Mouse (Mus musculus) CH12.LX (cell line): ENCODE data around the gene Wdr26. TPM values are rescaled to one million over a fixed set of nuclear protein-coding genes. Genes with fewer than 3 reads are reported as not detected.
A peak's percentile ranks its signal among the peaks of the same experiment; 100 is the strongest.

ENCODE experiments used
- DNase-seq: peaks from one replicate; pipeline ENCODE4 v3.0.0-alpha.2; 2013; ENCODE audit errors: extremely low read depth
- H3K27ac ChIP-seq: 2 replicates; pipeline ENCODE4 v1.5.1; 2012; ENCODE audit warnings: low read depth, mild to moderate bottlenecking, control low read depth, moderate library complexity; ENCODE audit not compliant: insufficient read depth
- H3K27me3 ChIP-seq: replicated peaks from 2 replicates; pipeline ENCODE3; 2012; ENCODE audit warnings: inconsistent platforms
- H3K36me3 ChIP-seq, 2 experiments: replicated peaks in 1 of 2; 2 replicates each; pipeline versions ENCODE3 to v1.6.1; 2012; ENCODE audit warnings: inconsistent platforms in 1 of 2, low read length in 1 of 2, mild to moderate bottlenecking in 1 of 2, mixed read lengths in 1 of 2, moderate library complexity in 1 of 2; ENCODE audit not compliant: control insufficient read depth in 1 of 2, insufficient read depth in 1 of 2
- H3K4me1 ChIP-seq, 2 experiments: 2 replicates each; pipeline ENCODE4 v1.6.1; 2012; ENCODE audit warnings: inconsistent platforms in 1 of 2, moderate library complexity in 1 of 2; ENCODE audit not compliant: insufficient read depth in 2 of 2, control insufficient read depth in 1 of 2
- H3K4me2 ChIP-seq: 2 replicates; pipeline ENCODE4 v1.6.1; 2012; ENCODE audit warnings: low read depth, mild to moderate bottlenecking, control low read depth; ENCODE audit not compliant: poor library complexity, insufficient read depth, severe bottlenecking
- H3K4me3 ChIP-seq, 3 experiments: fragments of 150-350 bp in 1 of 3; sonication (generic) in 1 of 3; replicated peaks in 1 of 3; 2 replicates each; pipeline versions ENCODE3 to v1.5.1; 2011 to 2012; ENCODE audit warnings: low read depth in 2 of 3, low read length in 2 of 3, mild to moderate bottlenecking in 2 of 3, moderate library complexity in 2 of 3, control low read depth in 1 of 3, improper control_type of control experiment in 1 of 3, inconsistent platforms in 1 of 3, mixed read lengths in 1 of 3; ENCODE audit not compliant: poor library complexity in 1 of 3
- H3K79me2 ChIP-seq: replicated peaks from 2 replicates; pipeline ENCODE4 v1.6.1; 2012; ENCODE audit warnings: mild to moderate bottlenecking, moderate library complexity; ENCODE audit not compliant: control insufficient read depth, poor library complexity, insufficient read depth, severe bottlenecking; ENCODE audit errors: extremely low read depth
- H3K9ac ChIP-seq: 2 replicates; pipeline ENCODE4 v1.6.1; 2012; ENCODE audit warnings: low read depth, mild to moderate bottlenecking, control low read depth, moderate library complexity; ENCODE audit not compliant: insufficient read depth
- H3K9me3 ChIP-seq: replicated peaks from 2 replicates; pipeline ENCODE3; 2012; ENCODE audit warnings: low read length, inconsistent platforms, mixed read lengths
- CHD1 ChIP-seq: IDR thresholded peaks from 2 replicates; pipeline ENCODE4 v1.6.1; 2012; ENCODE audit warnings: low read depth, low read length, improper control_type of control experiment, inconsistent platforms
- E2F4 ChIP-seq: IDR thresholded peaks from 2 replicates; pipeline ENCODE4 v1.6.1; 2011; ENCODE audit warnings: low read depth, low read length, improper control_type of control experiment; ENCODE audit not compliant: insufficient replicate concordance
- ETS1 ChIP-seq: conservative IDR thresholded peaks from 2 replicates; pipeline ENCODE4 v1.6.1; 2012; ENCODE audit warnings: low read depth, mild to moderate bottlenecking, inconsistent platforms, low read length, improper control_type of control experiment, moderate library complexity
- JUN ChIP-seq: IDR thresholded peaks from 2 replicates; pipeline ENCODE4 v1.6.1; 2011; ENCODE audit warnings: low read depth, mild to moderate bottlenecking, low read length, improper control_type of control experiment, moderate library complexity; ENCODE audit not compliant: insufficient read depth
- JUND ChIP-seq: conservative IDR thresholded peaks from 2 replicates; pipeline ENCODE4 v1.6.1; 2011; ENCODE audit warnings: low read depth, low read length, improper control_type of control experiment
- MAX ChIP-seq: IDR thresholded peaks from 2 replicates; pipeline ENCODE4 v1.6.1; 2011; ENCODE audit warnings: low read length, improper control_type of control experiment
- MXI1 ChIP-seq: IDR thresholded peaks from 2 replicates; pipeline ENCODE4 v1.6.1; 2011; ENCODE audit warnings: mild to moderate bottlenecking, low read depth, low read length, improper control_type of control experiment
- RCOR1 ChIP-seq: conservative IDR thresholded peaks from 2 replicates; pipeline ENCODE4 v1.6.1; 2012; ENCODE audit warnings: low read depth, mild to moderate bottlenecking, inconsistent platforms, low read length, improper control_type of control experiment
- TBP ChIP-seq: conservative IDR thresholded peaks from 2 replicates; pipeline ENCODE4 v1.6.1; 2011; ENCODE audit warnings: low read depth, low read length, improper control_type of control experiment
- ZKSCAN1 ChIP-seq: IDR thresholded peaks from 2 replicates; pipeline ENCODE4 v1.6.1; 2012; ENCODE audit warnings: low read depth, inconsistent platforms, low read length, improper control_type of control experiment, borderline replicate concordance
- ZNF384 ChIP-seq: IDR thresholded peaks from 2 replicates; pipeline ENCODE4 v1.6.1; 2012; ENCODE audit warnings: low read depth, low read length, improper control_type of control experiment, inconsistent platforms
- dilution Hi-C: fragments of 300-500 bp; cut with MboI; formaldehyde crosslinking; loops from 2 replicates; pipeline ENCODE4 v1.14.3; 2020; ENCODE audit warnings: low sequenced_read_pairs; ENCODE audit not compliant: extremely low pct_unique_long_range_greater_than_20kb, extremely low pct_ligation_motif_present
- in situ Hi-C: fragments of 300-500 bp; cut with MboI; formaldehyde crosslinking; loops from 3 replicates; pipeline ENCODE4 v1.14.3; 2019; ENCODE audit warnings: low sequenced_read_pairs, low pct_ligation_motif_present, low pct_unique_long_range_greater_than_20kb, mixed read lengths
- polyA plus RNA-seq: library from polyadenylated mRNA; unstranded; fragments of >175 nt; gene quantifications from 2 replicates; pipeline ENCODE4 v1.2.1, GENCODE M21; 2012; ENCODE audit warnings: low read depth; ENCODE audit not compliant: insufficient read length
- total RNA-seq, 2 experiments: library from RNA; depleted of rRNA; stranded (reverse); fragments of 300-350 nt in 1 of 2; fragments of >200 nt in 1 of 2; gene quantifications; 2 replicates each; pipeline ENCODE4 v1.2.3; 2012 to 2014

The Wdr26 gene
- total and polyA plus RNA-seq, 3 experiments: 32.4 to 65.0 (median 34.2) TPM

DNA sequence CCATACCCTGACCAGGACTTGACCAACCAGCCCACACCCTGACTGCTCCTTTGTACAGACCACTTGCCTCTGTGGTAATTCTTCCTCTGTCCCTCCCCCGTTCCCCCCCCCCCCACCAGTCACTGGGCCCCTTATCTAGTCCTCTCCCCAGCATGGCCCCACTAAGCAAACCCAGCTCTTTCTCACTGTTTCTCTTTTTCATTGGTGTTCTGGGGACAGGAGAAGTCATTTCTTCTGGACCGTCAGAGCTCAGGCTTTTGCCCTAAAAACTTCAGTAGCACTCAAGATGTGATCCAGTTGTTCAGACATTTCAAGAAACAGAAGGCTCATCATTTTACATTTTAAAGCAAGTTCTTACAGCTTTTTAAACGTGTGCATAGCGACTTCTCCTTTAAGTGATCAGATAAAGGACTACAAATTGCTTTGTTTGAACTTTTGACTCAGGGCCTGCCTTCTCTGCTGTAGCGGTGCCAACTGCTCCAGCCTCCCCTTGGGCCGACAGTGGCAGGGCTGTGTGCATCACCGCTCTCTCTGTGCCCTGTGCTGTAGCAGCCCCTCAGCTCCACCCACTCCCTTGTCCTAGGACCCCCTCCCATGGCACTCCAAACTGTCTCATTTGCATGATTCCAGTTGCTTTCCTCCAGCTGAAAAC is 34.8 kb upstream of the Wdr26 start (continued):
- TF ChIP-seq JUN (no peak), JUND (no peak)

DNA sequence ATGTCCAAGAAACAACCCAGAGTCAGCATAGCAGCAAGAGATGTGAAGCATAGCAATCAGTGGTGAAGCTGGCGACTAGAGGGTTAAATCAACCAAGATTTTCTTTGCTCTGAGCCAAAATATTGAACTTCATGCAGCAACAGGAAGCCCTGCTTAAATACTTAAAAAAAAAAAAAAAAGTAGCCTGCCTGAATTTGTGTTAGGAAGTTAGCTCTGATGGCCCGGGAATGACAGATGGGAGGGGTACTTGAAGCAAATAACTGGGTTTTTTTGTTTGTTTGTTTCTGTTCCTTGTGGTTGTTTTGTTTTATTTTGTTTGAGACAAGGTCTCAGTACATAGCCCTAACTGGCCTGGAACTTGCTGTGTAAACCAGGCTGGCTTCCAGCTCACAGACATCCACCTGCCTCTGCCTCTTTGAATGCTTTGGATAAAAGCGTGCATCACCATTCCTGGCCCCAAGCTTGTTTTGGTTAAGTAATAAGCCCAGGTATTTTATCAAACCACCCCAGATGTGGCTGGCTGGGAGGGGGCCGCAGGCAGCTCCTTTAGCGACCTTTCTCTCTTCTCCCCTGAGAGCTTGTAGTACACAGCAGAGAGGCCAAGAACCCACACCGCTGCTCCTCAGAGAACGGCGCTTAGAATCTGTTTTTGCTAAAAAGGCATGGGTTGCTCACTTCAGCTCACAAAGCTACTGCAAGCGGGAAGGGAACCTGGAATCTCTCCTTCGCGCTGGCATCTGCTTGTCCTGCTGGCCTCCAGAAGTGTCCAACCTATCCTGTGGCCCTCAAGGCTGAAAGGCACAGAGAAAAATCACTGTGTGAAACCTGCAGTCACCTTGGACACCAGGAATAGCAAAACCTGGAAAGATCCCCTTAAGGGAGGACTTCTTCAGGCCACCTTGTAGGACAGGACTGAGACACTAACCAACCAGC is 34.0 kb upstream of the Wdr26 start:
- no peaks in the 10 kb centered on the region for H3K79me2 ChIP-seq
- peaks cover 7% of the 10 kb centered on the region for H3K9me3 ChIP-seq
- peaks cover 10 to 37% of the 10 kb centered on the region in 2 experiments for H3K4me1 ChIP-seq
- H3K4me2 ChIP-seq: peak overlapping the region; percentile 70
- in situ Hi-C loops (no loop called here), dilution Hi-C loops (no loop called here)
- H3K4me3 ChIP-seq: no peak overlapping the region
- no peaks in the 10 kb centered on the region for H3K27me3 ChIP-seq
- H3K27ac ChIP-seq: peak overlapping the region; percentile 95
- no peaks in the 10 kb centered on the region for H3K36me3 ChIP-seq
- TF ChIP-seq ZNF384 (peak; percentile 64; the same call in 1 of the 2 replicates), TBP (0 out of 2 replicates have a peak, but pooled peaks have one; percentile 6), E2F4 (no peak)
- DNase-seq: no peak
- peak overlapping the region; percentile 66 for H3K9ac ChIP-seq

DNA sequence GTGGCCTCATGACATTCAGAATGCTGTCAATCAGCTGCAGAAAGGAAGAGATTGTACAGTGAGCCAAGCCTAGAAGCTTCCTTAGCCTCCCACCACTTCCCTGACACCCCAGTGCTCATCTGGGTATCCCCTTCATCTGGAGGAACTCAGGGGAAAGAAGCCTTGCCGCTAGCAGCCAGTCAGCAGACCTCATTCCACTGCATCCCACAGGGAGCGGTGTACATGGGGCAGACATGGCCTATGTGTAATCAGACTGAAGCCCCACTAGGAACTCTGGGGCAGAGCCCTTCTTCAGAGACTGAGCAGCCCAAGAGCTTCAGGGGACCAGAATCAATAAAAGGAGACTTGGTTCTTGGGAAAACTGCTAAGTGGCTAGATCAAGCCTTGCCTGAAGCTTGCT is 33.3 kb upstream of the Wdr26 start:
- H3K36me3 ChIP-seq: no peaks in the 10 kb centered on the region
- H3K27me3 ChIP-seq: no peaks in the 10 kb centered on the region
- 0 out of 2 replicates have a peak overlapping the region, but pooled peaks have one; percentile 8 for H3K27ac ChIP-seq
- no peak overlapping the region for H3K4me3 ChIP-seq
- TF ChIP-seq CHD1 (no peak), MAX (no peak)
- TF ChIP-seq, all 38 proteins: peak for 0
- Histone ChIP-seq H3K79me2 (no peaks in the 10 kb centered on the region), H3K9me3 (peaks cover 4% of the 10 kb centered on the region), H3K4me2 (no peak overlapping the region), H3K9ac (no peak overlapping the region), H3K4me1 (peaks cover 10 to 37% of the 10 kb centered on the region in 2 experiments)
- in situ Hi-C loops (no loop called here), dilution Hi-C loops (no loop called here)
- no peak for DNase-seq

DNA sequence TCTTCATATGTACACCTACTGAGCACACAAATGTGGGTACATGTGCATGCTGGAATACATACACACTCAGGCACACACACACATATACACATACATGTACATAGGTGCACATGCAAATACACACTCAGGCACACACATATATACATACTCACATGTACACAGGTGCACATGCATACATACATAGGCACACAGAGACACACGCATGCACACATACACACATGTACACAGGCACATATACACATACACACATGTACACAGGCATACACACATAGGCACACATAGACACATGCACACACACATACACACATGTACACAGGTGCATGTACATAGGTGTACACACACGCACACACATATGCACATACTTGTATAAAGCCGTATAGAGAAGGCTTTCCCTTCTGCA is 29.4 kb upstream of the Wdr26 start:
- no peak for TF ChIP-seq RCOR1
- no peak for TF ChIP-seq ETS1
- no peak for TF ChIP-seq MXI1
- no peak for TF ChIP-seq ZKSCAN1
- dilution Hi-C loops (no loop called here), in situ Hi-C loops (no loop called here)
- Histone ChIP-seq H3K36me3 (no peaks in the 10 kb centered on the region), H3K27ac (no peak overlapping the region), H3K4me1 (peaks cover 6 to 32% of the 10 kb centered on the region in 2 experiments; a peak in 3 of 4 replicates), H3K27me3 (no peaks in the 10 kb centered on the region), H3K4me3 (no peak overlapping the region), H3K9ac (no peak overlapping the region), H3K9me3 (no peaks in the 10 kb centered on the region), H3K79me2 (no peaks in the 10 kb centered on the region), H3K4me2 (no peak overlapping the region)
- DNase-seq: no peak
